Mouse (Mus musculus) heart, adult 8-10 months (tissue): ENCODE results near the gene Slfn3. TPM values are rescaled to one million over a fixed set of nuclear protein-coding genes. Genes with fewer than 3 reads are reported as not detected.

Experiments used
- total RNA-seq, 4 experiments: library from RNA; stranded (reverse); gene quantifications; 2 replicates each; pipeline ENCODE4 v1.2.4; 2022

Slfn3 gene
- total RNA-seq, 4 experiments from 2014 or later: 1.9 to 2.8 (median 2.2) TPM

Other genes starting within 250 kb of the Slfn3 start
- 10 to 100 TPM; 43.9 to 65.9 (median 55.1) TPM for gene Slfn5, start 240.0 kb upstream of the Slfn3 start, total RNA-seq
- under 1 TPM; 0.56 to 0.72 (median 0.62) TPM for gene Slfn9, start 199.5 kb upstream of the Slfn3 start, total RNA-seq
- under 1 TPM; 0.43 to 0.76 (median 0.67) TPM for gene Slfn8, start 170.5 kb upstream of the Slfn3 start, total RNA-seq
- gene Slfn2, start 126.2 kb upstream of the Slfn3 start, total RNA-seq: 1 to 10 TPM; 1.8 to 4.6 (median 2.3) TPM
- gene Slfn1, start 74.5 kb upstream of the Slfn3 start, total RNA-seq: under 1 TPM in 3 of 4 experiments, not detected in 1; 0.12 to 0.66 (median 0.14) TPM
- under 1 TPM; 0.08 to 0.72 (median 0.09) TPM for gene Slfn4, start 16.1 kb upstream of the Slfn3 start, total RNA-seq
- not detected for gene Slfn14, start 95.4 kb downstream of the Slfn3 start, total RNA-seq
- gene Ap2b1, start 107.7 kb downstream of the Slfn3 start, total RNA-seq: 10 to 100 TPM; 34.1 to 46.5 (median 36.9) TPM
- 10 to 100 TPM in 2 of 4 experiments, 1 to 10 TPM in 2; 8.8 to 13.9 (median 9.7) TPM for gene Pex12, start 111.3 kb downstream of the Slfn3 start, total RNA-seq
- 10 to 100 TPM; 67.6 to 90.2 (median 81.9) TPM for gene Rasl10b, start 217.8 kb downstream of the Slfn3 start, total RNA-seq
- gene Gas2l2, start 238.1 kb downstream of the Slfn3 start, total RNA-seq: not detected
- not detected for gene 1700020L24Rik, start 246.3 kb downstream of the Slfn3 start, total RNA-seq